Mouse (Mus musculus) spleen, embryonic (tissue): ENCODE results near the gene Vmn1r71.
"Not testable (repeated sequence)": the region's sequence is repeated elsewhere in the genome, so short reads cannot be mapped to it uniquely, and the experiment has no call there.

Experiments used
- CTCF ChIA-PET: fragments of 350-600 bp; sonication (Branson Sonifier 250); formaldehyde crosslinking; loops from one replicate; lab custom pipeline; 2022; lab: Charles Lee

Vmn1r71 gene

DNA sequence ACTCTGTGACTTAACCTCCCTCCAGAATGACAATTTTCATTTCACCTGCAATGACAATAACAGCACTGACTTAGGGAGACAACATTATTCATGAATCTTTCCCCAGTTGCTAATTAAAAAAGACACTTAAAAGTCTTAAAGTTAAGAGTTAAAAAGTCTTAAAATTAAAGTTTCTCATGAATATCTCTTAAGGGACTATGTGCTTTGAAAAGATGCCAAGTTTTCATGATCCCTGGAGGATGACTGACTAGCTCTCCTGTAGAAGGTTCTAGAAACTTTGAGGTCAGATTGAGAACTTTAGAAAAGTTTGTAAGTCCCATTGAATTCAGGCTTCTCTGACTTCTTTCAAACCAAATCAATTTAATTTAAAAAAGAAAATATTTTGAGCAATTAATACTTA is at the start of gene Vmn1r71:
Gene Vmn1r71, minus strand, starts transcription at position 101 of the 400 bp plus-strand sequence.
- CTCF ChIA-PET: no interaction called here

DNA sequence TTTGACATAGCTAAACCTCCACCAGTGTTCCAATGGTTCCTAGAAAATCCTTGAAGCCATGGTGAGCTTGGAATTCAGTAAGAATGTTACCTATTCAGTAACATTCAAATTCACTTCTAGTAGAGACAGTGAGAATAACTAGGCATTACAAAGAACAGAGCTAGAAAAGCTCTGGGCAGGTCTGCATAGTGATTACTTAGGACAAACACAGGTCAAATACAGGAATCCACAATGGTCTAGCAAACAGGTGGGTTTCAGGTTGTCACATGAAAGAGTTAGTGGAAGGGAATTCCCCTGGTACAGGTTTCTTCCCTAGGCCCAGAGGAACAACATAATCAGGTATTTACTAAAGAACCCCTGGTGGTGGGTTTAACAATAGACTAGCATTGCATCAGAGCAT is 3.4 kb upstream of the Vmn1r71 start:
- CTCF ChIA-PET: not testable (repeated sequence)
